Mouse (Mus musculus): Measurements from ENCODE around the gene Fndc7. TPM values are rescaled to one million over a fixed set of nuclear protein-coding genes. Genes with fewer than 3 reads are reported as not detected.
"Not testable (repeated sequence)": the region's sequence is repeated elsewhere in the genome, so short reads cannot be mapped to it uniquely, and the experiment has no call there.

The Fndc7 gene
- total RNA-seq, 2 experiments from 2014 or later, result 0.07 to 0.44 TPM

GRCm38 (mm10) chr3:108892080-108892479 lies 2.3 kb upstream of the Fndc7 start:
- ATAC-seq (ENCODE audit: poor library complexity, severe bottlenecking), result no peak

GRCm38 (mm10) chr3:108887618-108887975 lies 2.2 kb downstream of the Fndc7 start:
- ATAC-seq (ENCODE audit: poor library complexity, severe bottlenecking), result no peak

- no peak for ATAC-seq (ENCODE audit: poor library complexity, severe bottlenecking)
Measured at GRCm38 (mm10) chr3:108886934-108887617, 2.7 kb downstream of the Fndc7 start.

- ATAC-seq (ENCODE audit: poor library complexity, severe bottlenecking), result peak; percentile 77
Measured at GRCm38 (mm10) chr3:108885686-108886530, 3.9 kb downstream of the Fndc7 start.

- ATAC-seq (ENCODE audit: poor library complexity, severe bottlenecking), result peak; percentile 38; the same call in 1 of the 2 replicates
Measured at GRCm38 (mm10) chr3:108884706-108885289, 5.0 kb downstream of the Fndc7 start.

- ATAC-seq (ENCODE audit: poor library complexity, severe bottlenecking), result no peak
Measured at GRCm38 (mm10) chr3:108883067-108883466, 6.7 kb downstream of the Fndc7 start.

GRCm38 (mm10) chr3:108881873-108882272 lies 7.9 kb downstream of the Fndc7 start:
- ATAC-seq (ENCODE audit: poor library complexity, severe bottlenecking), result not testable (repeated sequence)

- peak; percentile 56 for ATAC-seq (ENCODE audit: poor library complexity, severe bottlenecking)
Measured at GRCm38 (mm10) chr3:108880544-108881507, 9.0 kb downstream of the Fndc7 start.

- ATAC-seq (ENCODE audit: poor library complexity, severe bottlenecking), result no peak
Measured at GRCm38 (mm10) chr3:108879836-108880435, 9.9 kb downstream of the Fndc7 start.

GRCm38 (mm10) chr3:108879129-108879528 lies 10.7 kb downstream of the Fndc7 start:
- no peak for ATAC-seq (ENCODE audit: poor library complexity, severe bottlenecking)

GRCm38 (mm10) chr3:108870631-108871030 lies 19.2 kb downstream of the Fndc7 start:
- no peak for ATAC-seq (ENCODE audit: poor library complexity, severe bottlenecking)

- ATAC-seq (ENCODE audit: poor library complexity, severe bottlenecking), result no peak
Measured at GRCm38 (mm10) chr3:108867449-108867848, 22.4 kb downstream of the Fndc7 start.

- 0 out of 2 replicates have a peak, but pooled peaks have one; percentile 18 for ATAC-seq (ENCODE audit: poor library complexity, severe bottlenecking)
Measured at GRCm38 (mm10) chr3:108865676-108866075, 24.1 kb downstream of the Fndc7 start.

GRCm38 (mm10) chr3:108865129-108865528 lies 24.7 kb downstream of the Fndc7 start:
- ATAC-seq (ENCODE audit: poor library complexity, severe bottlenecking), result no peak

- ATAC-seq (ENCODE audit: poor library complexity, severe bottlenecking), result no peak
Measured at GRCm38 (mm10) chr3:108863091-108863490, 26.7 kb downstream of the Fndc7 start.

GRCm38 (mm10) chr3:108862282-108862681 lies 27.5 kb downstream of the Fndc7 start:
- not testable (repeated sequence) for ATAC-seq (ENCODE audit: poor library complexity, severe bottlenecking)

GRCm38 (mm10) chr3:108860786-108861185 lies 29.0 kb downstream of the Fndc7 start:
- no peak for ATAC-seq (ENCODE audit: poor library complexity, severe bottlenecking)

GRCm38 (mm10) chr3:108858231-108858770 lies 31.5 kb downstream of the Fndc7 start:
- no peak for ATAC-seq (ENCODE audit: poor library complexity, severe bottlenecking)

- no peak for ATAC-seq (ENCODE audit: poor library complexity, severe bottlenecking)
Measured at GRCm38 (mm10) chr3:108857714-108858113, 32.1 kb downstream of the Fndc7 start.

GRCm38 (mm10) chr3:108857124-108857470 lies 32.7 kb downstream of the Fndc7 start:
- no peak for ATAC-seq (ENCODE audit: poor library complexity, severe bottlenecking)
